Mouse (Mus musculus): Measurements from ENCODE around the gene Sbf2. TPM values are rescaled to one million over a fixed set of nuclear protein-coding genes. Genes with fewer than 3 reads are reported as not detected.

Sbf2 gene
- total RNA-seq, 2 experiments from 2014 or later: 44.8 to 48.5 TPM

DNA sequence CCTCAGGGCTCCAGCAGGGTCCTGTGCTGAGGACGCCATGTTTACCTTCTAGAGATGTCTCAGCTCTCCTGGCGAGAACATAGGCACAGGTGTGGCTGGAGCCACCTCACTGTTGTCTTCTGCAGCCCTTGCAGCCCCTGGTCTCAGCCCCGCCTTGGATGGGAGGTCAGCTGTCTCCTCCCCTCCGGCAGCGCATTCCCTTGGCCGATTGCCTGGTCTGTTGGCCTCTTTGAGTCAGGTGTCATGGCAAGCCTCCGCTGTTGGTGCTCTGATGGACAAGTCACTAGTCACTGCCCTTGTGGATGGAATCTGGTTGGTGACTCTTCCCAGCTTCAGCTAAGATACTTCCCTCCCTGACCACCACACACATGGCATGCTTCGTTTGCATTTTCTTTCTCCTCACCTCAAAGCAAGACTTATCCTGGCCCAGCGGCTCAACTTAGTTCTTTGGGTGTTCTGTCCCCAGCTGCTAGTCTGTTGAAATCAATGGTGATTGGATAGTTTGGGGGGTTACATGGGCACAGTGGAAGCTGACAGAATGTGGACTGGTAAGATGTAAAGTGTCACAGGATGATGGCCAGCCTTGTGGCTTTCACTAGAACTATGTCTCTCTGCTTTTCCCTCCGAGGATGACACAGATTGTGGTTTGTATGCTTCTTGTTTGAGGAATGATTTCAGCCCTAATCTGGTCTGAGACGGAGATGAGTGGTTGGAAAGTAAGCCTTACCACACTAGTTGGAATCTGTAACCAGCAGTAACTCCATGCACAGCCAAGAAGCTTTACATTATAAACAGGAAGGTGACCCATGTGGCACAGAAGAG, 333.1 kb downstream of the Sbf2 start:
- DNase-seq: peak; percentile 32 to 49

DNA sequence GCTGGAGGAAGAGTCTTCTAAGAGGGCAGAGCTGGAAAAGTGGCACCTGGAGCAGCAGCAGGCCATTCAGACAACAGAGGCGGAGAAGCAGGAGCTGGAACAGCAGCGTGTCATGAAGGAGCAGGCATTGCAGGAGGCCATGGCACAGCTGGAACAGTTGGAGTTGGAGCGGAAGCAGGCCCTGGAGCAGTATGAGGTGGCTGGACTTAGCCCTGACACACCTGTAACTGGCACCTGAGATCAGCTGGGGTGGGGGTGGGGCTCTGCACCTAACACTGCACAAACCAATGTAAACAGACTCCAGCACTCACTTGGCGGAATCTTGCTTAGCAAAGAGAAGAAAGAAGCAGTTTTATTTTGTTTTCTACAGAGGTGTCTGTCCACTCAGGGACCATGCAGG, 335.5 kb downstream of the Sbf2 start:
- no peak for DNase-seq

DNA sequence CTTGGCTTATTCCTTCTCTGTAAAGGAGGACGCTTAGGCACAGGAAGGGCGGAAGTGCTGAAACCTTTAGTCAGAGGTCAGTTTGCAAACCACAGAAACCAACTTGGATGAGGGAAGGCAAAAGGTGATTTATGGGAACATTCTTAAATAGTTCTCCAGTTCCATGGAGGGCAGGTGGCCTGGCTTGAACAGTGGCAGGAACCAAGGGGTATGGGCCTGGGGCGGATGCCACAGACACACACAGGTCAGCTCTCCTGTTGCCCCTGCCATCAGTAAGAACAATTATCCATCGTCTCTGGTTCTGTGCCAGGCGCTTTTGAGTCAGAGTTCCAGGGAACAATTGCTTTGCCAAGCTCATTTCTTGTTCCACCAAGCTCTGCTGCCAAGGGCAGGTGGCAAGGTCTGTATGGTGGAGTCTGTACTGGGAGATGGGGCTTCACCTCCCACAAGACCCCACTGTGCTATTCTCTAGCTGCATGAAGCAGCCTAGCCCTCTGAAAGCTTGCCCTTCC, 336.9 kb downstream of the Sbf2 start:
- DNase-seq: peak; percentile 60 to 73

DNA sequence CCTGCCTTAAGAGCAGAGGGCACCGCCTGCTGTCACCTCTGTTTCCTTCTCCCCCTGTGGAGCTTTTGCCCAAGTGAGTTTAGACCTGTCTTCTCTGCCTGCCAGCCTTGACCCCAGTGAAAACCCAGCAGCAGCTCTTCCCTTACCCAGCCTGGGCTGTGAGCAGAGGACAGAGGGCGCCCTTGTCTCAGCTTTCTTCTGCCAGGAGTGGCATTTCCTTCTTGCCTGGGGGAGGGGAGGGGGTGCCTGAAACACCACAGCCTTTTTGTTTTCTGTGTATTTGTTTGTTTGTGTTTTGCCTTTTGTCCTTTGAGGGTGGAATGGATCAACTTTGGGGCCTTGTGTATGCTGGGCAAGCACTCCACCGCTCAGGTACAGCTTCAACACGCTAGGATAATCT, 342.3 kb downstream of the Sbf2 start:
- DNase-seq: peak in 1 of 2 experiments; percentile 44

GRCm38 (mm10) chr7:110271814-110272213, 342.9 kb downstream of the Sbf2 start:
- DNase-seq: no peak

DNA sequence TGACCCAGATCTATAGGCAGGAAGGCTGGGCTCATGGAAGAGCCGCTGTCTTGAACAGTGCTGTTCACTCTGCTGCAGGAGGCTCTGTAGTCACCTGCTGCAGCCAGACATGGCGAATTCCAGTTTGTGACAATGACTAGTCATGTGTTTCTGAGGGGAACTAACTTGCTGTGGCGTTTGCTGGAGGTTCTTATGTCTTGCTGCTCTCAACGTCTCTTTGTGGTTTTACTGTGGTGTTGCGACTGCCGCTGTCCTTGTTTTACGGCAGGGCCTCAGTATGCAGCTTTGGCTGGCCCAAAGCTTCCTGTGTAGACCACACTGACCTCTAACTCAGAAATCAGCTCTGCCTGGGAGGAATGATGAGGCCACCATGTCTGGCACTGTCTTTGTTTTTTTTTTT, 344.3 kb downstream of the Sbf2 start:
- DNase-seq: no peak

- DNase-seq: no peak
These were observed 344.9 kb downstream of the Sbf2 start for GRCm38 (mm10) chr7:110269777-110270176.

DNA sequence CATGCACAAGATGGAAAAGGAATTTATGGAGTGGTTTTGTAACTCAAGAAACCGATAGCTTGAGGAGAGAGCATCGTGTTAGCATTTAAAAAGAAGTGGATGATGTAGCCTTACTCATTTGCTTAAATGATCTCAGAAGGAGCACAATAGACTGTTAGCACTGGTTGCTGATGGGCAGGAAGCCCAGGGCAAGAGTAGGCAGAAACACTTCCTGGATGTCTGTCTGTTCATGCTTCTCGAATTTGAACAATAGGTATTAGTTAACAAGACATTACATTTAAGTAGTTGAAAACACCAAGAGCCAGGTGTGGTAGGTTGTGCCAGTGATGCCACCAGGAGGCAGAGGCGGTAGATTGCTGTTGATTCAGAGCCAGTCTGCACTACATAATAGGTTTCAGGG, 346.2 kb downstream of the Sbf2 start:
- no peak for DNase-seq

GRCm38 (mm10) chr7:110267994-110268393, 346.7 kb downstream of the Sbf2 start:
- DNase-seq: no peak

DNA sequence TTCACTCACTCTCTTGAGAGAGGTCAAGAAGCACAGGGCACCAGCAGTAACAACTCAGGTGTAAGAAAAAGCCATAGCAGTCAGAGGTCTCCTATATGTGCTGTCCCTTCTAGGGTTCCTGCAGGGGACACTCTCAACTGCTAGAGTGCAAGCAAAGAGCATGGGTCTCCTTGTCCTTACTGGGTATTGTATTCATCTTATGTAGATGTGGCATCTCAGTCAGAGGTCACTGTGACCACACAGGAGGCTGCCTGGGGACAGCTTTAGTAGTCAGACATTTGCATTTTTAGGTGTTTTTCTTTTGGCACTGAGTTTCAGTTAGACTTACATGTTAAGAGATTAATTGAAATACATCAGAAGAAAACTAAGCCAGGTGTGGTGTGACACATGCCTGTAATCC, 347.7 kb downstream of the Sbf2 start:
- DNase-seq: no peak

GRCm38 (mm10) chr7:110265796-110266195, 348.9 kb downstream of the Sbf2 start:
- peak; percentile 92 to 96 for DNase-seq

- no peak for DNase-seq
These were observed 351.2 kb downstream of the Sbf2 start for GRCm38 (mm10) chr7:110263474-110263873.

GRCm38 (mm10) chr7:110262661-110263060, 352.1 kb downstream of the Sbf2 start:
- no peak for DNase-seq

DNA sequence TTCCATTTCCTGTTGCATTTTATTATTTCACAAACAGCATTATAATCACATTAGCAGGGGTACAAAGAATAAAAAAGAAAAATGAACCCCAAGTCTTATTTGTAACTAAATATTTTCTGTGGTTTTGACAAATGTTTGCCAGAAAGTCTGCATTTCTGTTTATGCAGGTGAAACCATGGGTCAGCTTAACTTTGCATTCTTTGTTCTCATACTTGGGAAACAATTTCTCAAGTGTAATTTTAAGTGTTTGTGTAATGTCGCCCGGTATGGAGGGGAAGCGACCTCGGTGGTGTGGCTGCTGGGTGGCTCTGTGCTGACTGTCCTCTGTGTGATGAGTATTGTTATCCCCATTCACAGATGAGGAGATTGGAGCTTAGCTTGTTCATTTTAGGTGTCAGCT, 352.9 kb downstream of the Sbf2 start:
- no peak for DNase-seq

DNA sequence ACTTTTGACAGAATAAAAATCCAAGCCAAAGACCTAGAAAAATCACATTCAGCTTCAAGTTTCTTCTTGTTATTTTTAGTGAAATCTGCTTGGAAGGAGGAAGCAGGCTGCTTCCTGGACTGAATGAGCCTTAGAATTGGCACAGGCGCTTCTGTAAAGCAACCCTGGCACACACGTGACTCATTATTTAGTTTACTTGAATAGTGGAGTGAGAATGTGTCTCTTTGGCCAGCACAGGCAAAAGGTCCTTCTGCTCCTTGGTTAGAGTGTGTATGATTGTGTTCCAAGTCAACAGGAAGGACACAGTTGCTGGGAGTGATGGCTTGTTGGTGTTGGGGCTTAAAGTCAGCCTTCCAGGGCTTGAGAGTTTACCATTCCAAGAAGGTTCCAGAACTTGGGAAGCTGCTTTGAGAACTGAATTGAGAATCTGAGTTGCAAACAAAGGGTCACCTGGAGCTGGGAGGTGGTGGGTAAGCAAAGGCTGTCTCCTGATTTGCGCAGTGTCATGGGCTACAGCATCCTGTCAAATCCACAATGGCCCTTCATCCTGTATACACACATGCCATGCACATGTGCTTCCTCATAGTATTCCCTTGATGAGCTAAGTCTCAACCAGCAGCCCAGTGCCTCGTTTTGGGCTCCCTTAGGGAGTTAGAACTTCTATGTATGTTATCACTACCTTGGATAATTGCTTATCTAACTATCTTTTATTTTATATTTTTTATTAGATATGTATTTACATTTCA, 354.6 kb downstream of the Sbf2 start:
- peak; percentile 27 to 47 for DNase-seq

DNA sequence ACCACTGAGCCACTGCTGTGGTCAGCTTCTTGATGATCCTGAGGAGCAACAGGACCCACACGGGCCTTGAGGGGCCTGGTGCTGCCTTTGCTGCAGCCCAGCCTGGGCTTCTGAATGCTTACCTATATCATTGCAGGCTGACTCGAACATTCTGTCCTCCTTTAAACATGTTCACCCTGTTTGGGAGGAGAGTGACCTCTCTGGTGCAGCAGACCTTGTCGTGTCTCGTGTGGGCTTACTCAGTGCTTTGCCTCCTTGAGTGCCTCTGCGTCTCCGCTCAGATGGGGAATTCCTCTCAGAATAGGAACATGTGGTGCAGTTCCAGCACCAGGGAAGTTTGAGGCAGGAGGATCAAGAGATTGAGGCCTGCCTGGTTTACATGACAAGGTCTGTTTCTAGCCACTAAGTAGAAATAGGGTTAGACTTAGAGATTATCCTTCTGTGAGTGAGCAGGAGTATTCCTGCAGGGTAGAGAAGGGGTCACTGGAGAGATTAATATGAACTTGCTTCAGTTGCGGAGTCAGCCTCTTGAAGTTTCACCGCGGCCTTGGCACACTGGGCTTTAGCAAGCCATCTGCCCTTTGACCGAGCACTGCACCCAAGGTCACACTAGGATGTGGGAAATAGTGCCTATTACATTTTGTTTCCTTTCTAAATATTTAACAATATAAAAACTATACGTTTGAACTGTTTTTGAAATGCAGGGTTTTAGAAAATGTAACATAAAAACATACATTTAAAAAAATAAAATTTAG, 356.3 kb downstream of the Sbf2 start:
- DNase-seq: peak; percentile 43 to 50

Other genes with a start within 250 kb of the Sbf2 start
- gene Adm, start 12.7 kb upstream of the Sbf2 start, total RNA-seq (2021): 10 to 100 TPM; 13.6 to 13.7 TPM
- gene Ampd3, start 153.3 kb upstream of the Sbf2 start, total RNA-seq (2021): 10 to 100 TPM; 13.9 to 14.7 TPM
- gene Rnf141, start 229.5 kb upstream of the Sbf2 start, total RNA-seq (2021): 10 to 100 TPM; 46.8 to 76.2 TPM
- 10 to 100 TPM in 1 of 2 experiments, 1 to 10 TPM in 1; 7.2 to 15.7 TPM for gene Lyve1, start 248.3 kb upstream of the Sbf2 start, total RNA-seq (2021)